Mouse (Mus musculus): ENCODE data around the gene Galnt11. TPM values are rescaled to one million over a fixed set of nuclear protein-coding genes. Genes with fewer than 3 reads are reported as not detected.
"Not testable (repeated sequence)": the region's sequence is repeated elsewhere in the genome, so short reads cannot be mapped to it uniquely, and the experiment has no call there.

The Galnt11 gene
- polyA plus RNA-seq (2014; fragmentation: Nextera tagmentation; extraction: Ambion mirVana), result 36.2 and 37.5 TPM in 2 replicates

DNA sequence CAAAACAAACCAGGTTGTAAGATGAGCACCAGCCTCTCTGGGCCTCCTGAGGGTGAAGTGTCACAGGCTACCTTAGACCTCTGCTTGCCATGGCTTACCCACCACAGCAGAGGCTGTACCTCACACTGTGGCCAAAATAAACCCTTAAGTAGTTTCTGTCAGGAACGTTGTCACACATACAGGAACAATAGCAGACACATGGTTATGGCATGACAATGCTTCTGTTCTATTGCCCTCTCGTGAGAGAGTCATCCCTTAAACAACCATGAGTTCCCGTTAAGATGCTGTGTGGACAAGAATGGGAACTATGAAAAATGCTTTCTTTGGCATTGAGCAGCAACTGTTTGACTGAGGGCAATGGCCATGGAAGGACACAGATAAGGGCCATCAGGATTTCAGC lies at the start of gene Galnt11:
TSS of gene Galnt11 (plus strand) at position 301 of the 400 bp plus-strand sequence.
- no peaks in the 10 kb centered on the region for H3K36me3 ChIP-seq (ENCODE audit: insufficient read depth)
- H3K9me3 ChIP-seq (ENCODE audit: low read depth, low read length), result no peaks in the 10 kb centered on the region
- H3K27me3 ChIP-seq (ENCODE audit: insufficient read depth, low read length), result no peaks in the 10 kb centered on the region
- WGBS, result 84% methylated on average over 3 of the region's 3 CpGs
- H3K4me3 ChIP-seq (ENCODE audit: low read depth, low read length), result peak within 1 kb of the TSS; percentile 63
- peak within 1 kb of the TSS; percentile 87 for H3K27ac ChIP-seq (ENCODE audit: low read depth)
- H3K4me2 ChIP-seq, result peak within 1 kb of the TSS; percentile 74
- DNase-seq (no peak), ATAC-seq (ENCODE audit: insufficient read depth) (no peak)
- H3K9ac ChIP-seq, result peak within 1 kb of the TSS; percentile 85
- H3K4me1 ChIP-seq (ENCODE audit: insufficient read depth), result 0 out of 2 replicates have a peak, but pooled peaks cover 3% of the 10 kb centered on the region
- TF ChIP-seq CTCF (IDR thresholded peaks at IDR 0.05; ENCODE audit: low read depth), result no peak

DNA sequence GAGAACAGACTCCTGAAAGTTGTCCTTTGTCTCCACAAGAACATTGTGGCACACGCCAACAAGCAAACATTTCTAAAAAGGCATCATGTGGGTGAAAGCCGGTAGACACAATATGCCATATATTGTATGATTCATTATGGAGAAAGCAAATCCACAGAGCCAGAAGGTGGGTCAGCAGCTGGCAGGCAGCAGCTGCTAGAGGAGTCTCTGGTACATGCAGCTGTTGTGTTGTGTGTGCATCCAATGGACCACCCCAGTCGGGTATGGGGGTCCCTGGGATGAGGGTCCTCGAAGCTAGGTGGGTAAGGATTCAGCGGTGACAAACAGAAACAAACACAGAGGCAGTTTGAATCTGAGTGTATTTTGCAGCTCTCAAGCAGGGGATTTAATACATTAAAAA lies 43.8 kb upstream of the Galnt11 start:
- WGBS, result 82% methylated on average over 5 of the region's 5 CpGs
- not testable (repeated sequence) for H3K27me3 ChIP-seq (ENCODE audit: insufficient read depth, low read length)

DNA sequence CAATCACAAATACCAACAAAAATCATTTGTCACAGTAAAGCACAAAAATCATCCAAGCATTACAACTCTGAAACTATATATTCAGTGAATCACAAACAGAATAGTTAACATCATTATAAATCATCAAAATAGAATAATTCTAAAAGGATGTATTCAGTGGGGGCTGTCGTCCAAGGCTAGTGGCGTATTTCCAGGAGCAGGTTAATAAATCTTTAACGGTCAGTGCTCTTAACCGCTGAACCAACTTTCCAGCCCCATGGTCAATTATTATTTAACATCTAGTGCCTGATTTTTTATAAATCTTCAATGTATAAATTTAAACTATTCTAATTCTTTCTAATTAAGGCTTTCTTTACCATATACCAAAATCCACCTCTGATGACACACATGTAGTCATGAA lies 43.2 kb upstream of the Galnt11 start:
- H3K36me3 ChIP-seq (ENCODE audit: insufficient read depth); H3K27ac ChIP-seq (ENCODE audit: low read depth); H3K4me3 ChIP-seq (ENCODE audit: low read depth, low read length); H3K4me1 ChIP-seq (ENCODE audit: insufficient read depth); ATAC-seq (ENCODE audit: insufficient read depth); DNase-seq; H3K27me3 ChIP-seq (ENCODE audit: insufficient read depth, low read length); H3K9ac ChIP-seq; H3K9me3 ChIP-seq (ENCODE audit: low read depth, low read length); H3K4me2 ChIP-seq: not testable (repeated sequence)
- 75% methylated on average over 4 of the region's 4 CpGs for WGBS

More for the DNA sequence above, 43.8 kb upstream of the Galnt11 start:
- not testable (repeated sequence) for H3K9ac ChIP-seq; H3K27ac ChIP-seq (ENCODE audit: low read depth); H3K36me3 ChIP-seq (ENCODE audit: insufficient read depth); H3K4me3 ChIP-seq (ENCODE audit: low read depth, low read length); H3K9me3 ChIP-seq (ENCODE audit: low read depth, low read length); H3K4me2 ChIP-seq; ATAC-seq (ENCODE audit: insufficient read depth); H3K4me1 ChIP-seq (ENCODE audit: insufficient read depth); DNase-seq

DNA sequence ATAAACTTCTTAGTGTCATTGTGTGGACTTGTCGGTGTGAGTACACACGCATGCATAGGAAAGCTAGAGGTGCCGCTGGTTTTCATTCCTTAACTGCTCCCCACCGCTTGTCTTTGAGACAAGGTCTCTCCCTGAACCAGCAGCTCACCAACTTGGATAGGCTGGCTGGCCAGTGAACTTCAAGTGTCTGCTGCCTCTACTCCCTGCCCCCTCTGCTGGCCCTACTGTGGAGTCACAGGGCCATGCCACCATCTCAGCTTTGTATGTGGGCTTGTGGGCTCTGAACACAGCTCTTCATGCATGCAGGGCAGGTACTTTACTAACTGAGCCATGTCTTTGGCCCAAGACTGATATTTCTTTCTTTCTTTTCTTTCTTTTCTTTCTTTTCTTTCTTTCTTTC lies 42.4 kb upstream of the Galnt11 start:
- Histone ChIP-seq H3K4me3 (ENCODE audit: low read depth, low read length) (no peak overlapping the region), H3K27me3 (ENCODE audit: insufficient read depth, low read length) (no peaks in the 10 kb centered on the region), H3K4me1 (ENCODE audit: insufficient read depth) (no peaks in the 10 kb centered on the region), H3K27ac (ENCODE audit: low read depth) (no peak overlapping the region), H3K9me3 (ENCODE audit: low read depth, low read length) (no peaks in the 10 kb centered on the region), H3K36me3 (ENCODE audit: insufficient read depth) (no peaks in the 10 kb centered on the region), H3K9ac (no peak overlapping the region), H3K4me2 (no peak overlapping the region)
- WGBS, result 89% methylated on average over 4 of the region's 4 CpGs
- DNase-seq, result no peak
- ATAC-seq (ENCODE audit: insufficient read depth), result no peak
- peak; percentile 32; the same call in 1 of the 2 replicates for TF ChIP-seq CTCF (IDR thresholded peaks at IDR 0.05; ENCODE audit: low read depth)

DNA sequence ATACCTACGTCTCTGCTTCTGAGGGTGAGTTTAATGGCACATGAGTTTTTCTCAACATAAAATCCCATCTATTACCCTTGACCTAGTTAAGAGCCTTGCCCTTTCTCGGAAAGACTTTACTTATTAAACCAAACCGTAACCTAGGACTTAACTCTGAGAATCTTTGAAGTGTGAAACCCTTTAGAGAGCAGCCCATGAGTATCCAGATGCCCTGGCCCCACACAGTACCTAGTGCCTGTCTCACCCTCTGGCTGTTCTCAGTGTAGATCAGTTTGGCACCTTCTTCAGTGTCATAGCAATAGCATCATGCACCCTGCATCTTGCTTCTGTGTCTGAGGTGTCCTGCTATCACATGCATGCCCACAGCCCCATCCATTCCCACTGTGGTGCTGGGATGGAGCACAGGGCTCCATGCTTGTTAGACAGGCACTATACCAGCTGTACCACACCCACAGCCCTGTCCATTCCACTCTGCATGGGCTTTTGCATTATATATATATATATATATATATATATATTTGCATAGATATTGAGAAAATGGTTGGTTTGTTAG lies 41.7 kb upstream of the Galnt11 start:
- no peaks in the 10 kb centered on the region for H3K27me3 ChIP-seq (ENCODE audit: insufficient read depth, low read length)
- 84% methylated on average over 3 of the region's 3 CpGs for WGBS
- no peak overlapping the region for H3K4me3 ChIP-seq (ENCODE audit: low read depth, low read length)
- TF ChIP-seq CTCF (IDR thresholded peaks at IDR 0.05; ENCODE audit: low read depth), result no peak
- no peak overlapping the region for H3K9ac ChIP-seq
- H3K36me3 ChIP-seq (ENCODE audit: insufficient read depth), result no peaks in the 10 kb centered on the region
- DNase-seq, result no peak
- no peaks in the 10 kb centered on the region for H3K9me3 ChIP-seq (ENCODE audit: low read depth, low read length)
- no peaks in the 10 kb centered on the region for H3K4me1 ChIP-seq (ENCODE audit: insufficient read depth)
- no peak overlapping the region for H3K4me2 ChIP-seq
- no peak overlapping the region for H3K27ac ChIP-seq (ENCODE audit: low read depth)
- ATAC-seq (ENCODE audit: insufficient read depth), result no peak

DNA sequence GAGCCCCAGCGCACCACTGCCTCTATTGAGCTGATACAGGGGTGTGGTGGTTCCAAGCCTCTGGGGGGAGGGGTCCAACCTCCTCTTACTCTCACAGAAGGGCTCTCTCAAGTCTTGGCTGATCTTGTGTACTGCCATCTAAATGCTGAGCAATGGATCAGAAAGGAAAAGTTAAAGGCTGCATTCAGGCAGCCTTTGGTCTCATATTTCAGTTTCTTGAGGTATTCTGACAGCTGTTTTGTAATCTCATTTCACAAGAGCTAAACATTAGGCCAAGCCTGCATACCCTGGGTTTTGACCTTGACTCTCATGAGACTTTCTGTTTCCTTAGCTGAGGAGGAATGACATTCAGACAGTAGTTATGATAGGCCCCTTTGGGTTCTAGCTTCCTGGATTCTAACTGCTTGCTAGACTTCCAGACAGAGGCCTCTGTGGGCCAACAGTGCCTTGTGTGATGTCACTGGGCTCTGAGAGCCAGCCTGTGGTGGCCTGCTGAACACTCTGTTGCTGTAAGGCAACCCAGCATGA lies 40.6 kb upstream of the Galnt11 start, which contains the start of gene Galntl5:
TSS of gene Galntl5 (plus strand) at position 457 of the 528 bp plus-strand sequence.
- WGBS, result 80% methylated on average over 1 of the region's 1 CpGs
- Histone ChIP-seq H3K4me1 (ENCODE audit: insufficient read depth) (no peaks in the 10 kb centered on the region), H3K27ac (ENCODE audit: low read depth) (no peak within 1 kb of the TSS), H3K4me2 (no peak within 1 kb of the TSS), H3K4me3 (ENCODE audit: low read depth, low read length) (no peak within 1 kb of the TSS), H3K9me3 (ENCODE audit: low read depth, low read length) (no peaks in the 10 kb centered on the region), H3K36me3 (ENCODE audit: insufficient read depth) (no peaks in the 10 kb centered on the region), H3K9ac (no peak within 1 kb of the TSS), H3K27me3 (ENCODE audit: insufficient read depth, low read length) (no peaks in the 10 kb centered on the region)
- TF ChIP-seq CTCF (IDR thresholded peaks at IDR 0.05; ENCODE audit: low read depth), result no peak
- ATAC-seq (ENCODE audit: insufficient read depth) (no peak), DNase-seq (no peak)

DNA sequence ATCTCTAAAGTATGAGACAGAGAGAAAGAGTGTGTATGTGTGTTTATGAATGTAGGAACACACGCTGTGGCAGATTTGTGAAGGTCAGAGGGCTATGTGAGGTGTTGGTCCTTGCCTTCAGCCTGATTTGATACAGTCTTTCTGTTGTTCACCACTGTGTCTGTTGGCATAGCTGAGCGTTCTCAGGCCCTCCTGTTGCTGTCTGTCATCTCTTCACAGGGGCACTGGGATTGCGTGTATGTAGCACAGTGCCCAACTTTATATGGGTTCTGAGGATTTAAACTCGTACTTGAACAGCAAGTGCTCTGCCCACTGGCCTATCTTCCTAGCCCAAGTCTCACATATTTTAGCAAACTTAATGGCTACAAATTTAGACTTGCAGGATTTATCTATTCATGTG lies 38.1 kb upstream of the Galnt11 start:
- Histone ChIP-seq H3K36me3 (ENCODE audit: insufficient read depth) (no peaks in the 10 kb centered on the region), H3K4me2 (no peak overlapping the region), H3K4me3 (ENCODE audit: low read depth, low read length) (no peak overlapping the region), H3K4me1 (ENCODE audit: insufficient read depth) (no peaks in the 10 kb centered on the region), H3K9me3 (ENCODE audit: low read depth, low read length) (no peaks in the 10 kb centered on the region), H3K27ac (ENCODE audit: low read depth) (no peak overlapping the region), H3K9ac (no peak overlapping the region), H3K27me3 (ENCODE audit: insufficient read depth, low read length) (no peaks in the 10 kb centered on the region)
- TF ChIP-seq CTCF (IDR thresholded peaks at IDR 0.05; ENCODE audit: low read depth), result no peak
- WGBS, result 75% methylated on average over 4 of the region's 4 CpGs
- DNase-seq (no peak), ATAC-seq (ENCODE audit: insufficient read depth) (no peak)
